Mouse (Mus musculus) spleen, adult 2 months (tissue): Measurements from ENCODE around the gene P2rx5.

Source experiments
- CTCF ChIP-seq: fragments of 200-500 bp; IDR thresholded peaks from 2 replicates; pipeline ENCODE4 v1.5.1; 2011; ENCODE audit warnings: mild to moderate bottlenecking, inconsistent platforms; ENCODE audit not compliant: insufficient read depth, insufficient read length, insufficient replicate concordance; ENCODE audit errors: extremely low read depth
- POLR2A ChIP-seq: fragments of 200-500 bp; IDR thresholded peaks from 2 replicates; pipeline ENCODE4 v1.6.1; 2011; ENCODE audit warnings: low read depth, low read length, inconsistent platforms

DNA sequence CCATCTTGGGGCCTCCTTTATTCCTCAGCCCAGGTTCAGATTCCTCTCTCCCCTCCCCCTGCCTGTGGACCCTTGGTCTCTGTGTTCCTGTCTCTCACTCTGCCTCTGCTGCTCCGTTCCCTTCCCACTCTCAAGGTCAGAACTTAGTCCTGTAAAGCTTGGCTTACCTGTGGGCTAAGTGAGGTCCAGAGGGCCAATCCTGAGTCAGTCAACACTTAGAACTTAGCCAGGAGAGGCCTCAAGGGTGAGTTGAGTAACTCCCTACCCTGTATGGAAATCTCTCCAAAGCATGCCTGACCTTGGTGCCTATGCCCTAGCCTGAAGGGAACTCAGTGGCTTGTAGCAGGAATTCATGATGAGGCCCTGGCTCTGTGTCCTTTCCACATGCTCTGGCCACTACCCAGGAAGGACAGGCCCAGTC lies 15.9 kb upstream of the P2rx5 start:
- no peak for TF ChIP-seq CTCF
- no peak for TF ChIP-seq POLR2A
